Mouse (Mus musculus): ENCODE data around the gene Rev1.

GRCm38 (mm10) chr1:38146008-38146407 is 16.4 kb upstream of the Rev1 start:
- no peak for TF ChIP-seq TAL1 (IDR thresholded peaks at IDR 0.05; ENCODE audit: low read length)
- no peak for TF ChIP-seq GATA1 (IDR thresholded peaks at IDR 0.05; ENCODE audit: low read length)

All from erythroblast, embryonic 14.5 days (primary cell).